Mouse (Mus musculus) liver, postnatal 0 days (tissue): ENCODE measurements at regions not wholly inside any gene's neighbourhood (a gene's known extent, or its start where the extent isn't known, plus 50 kb on each side); places are given as distances from the start of the nearest gene placed in this dataset.

Experiments used
- CTCF ChIP-seq: sonication (generic); IDR thresholded peaks from 2 replicates; pipeline ENCODE4 v1.5.1; 2016; ENCODE audit warnings: antibody characterized with exemption, low read depth
- EP300 ChIP-seq: IDR thresholded peaks from 2 replicates; pipeline ENCODE4 v1.6.1; 2016; ENCODE audit warnings: antibody characterized with exemption, low read depth, mild to moderate bottlenecking

GRCm38 (mm10) chr10:109383758-109384157 is 373.0 kb upstream of the Syt1 start:
- no peak for TF ChIP-seq CTCF
- no peak for TF ChIP-seq EP300
